Mouse (Mus musculus) common myeloid progenitor, adult 5-6 weeks (primary cell): ENCODE measurements around the gene Gm7075. TPM values are rescaled to one million over a fixed set of nuclear protein-coding genes. Genes with fewer than 3 reads are reported as not detected.

ENCODE experiments used
- ATAC-seq: replicated peaks from 2 replicates; pipeline ENCODE4 v1.8.0; 2016; ENCODE audit warnings: low read depth, mild to moderate bottlenecking, moderate TSS enrichment, inconsistent platforms; ENCODE audit not compliant: poor library complexity, severe bottlenecking
- total RNA-seq: library from RNA; stranded (forward); fragments of 200-1000, 187-1606 nt; gene quantifications from 2 replicates; pipeline ENCODE4 v1.2.3, GENCODE M21; 2017

Gm7075 gene
- not detected in 2 replicates for total RNA-seq

DNA sequence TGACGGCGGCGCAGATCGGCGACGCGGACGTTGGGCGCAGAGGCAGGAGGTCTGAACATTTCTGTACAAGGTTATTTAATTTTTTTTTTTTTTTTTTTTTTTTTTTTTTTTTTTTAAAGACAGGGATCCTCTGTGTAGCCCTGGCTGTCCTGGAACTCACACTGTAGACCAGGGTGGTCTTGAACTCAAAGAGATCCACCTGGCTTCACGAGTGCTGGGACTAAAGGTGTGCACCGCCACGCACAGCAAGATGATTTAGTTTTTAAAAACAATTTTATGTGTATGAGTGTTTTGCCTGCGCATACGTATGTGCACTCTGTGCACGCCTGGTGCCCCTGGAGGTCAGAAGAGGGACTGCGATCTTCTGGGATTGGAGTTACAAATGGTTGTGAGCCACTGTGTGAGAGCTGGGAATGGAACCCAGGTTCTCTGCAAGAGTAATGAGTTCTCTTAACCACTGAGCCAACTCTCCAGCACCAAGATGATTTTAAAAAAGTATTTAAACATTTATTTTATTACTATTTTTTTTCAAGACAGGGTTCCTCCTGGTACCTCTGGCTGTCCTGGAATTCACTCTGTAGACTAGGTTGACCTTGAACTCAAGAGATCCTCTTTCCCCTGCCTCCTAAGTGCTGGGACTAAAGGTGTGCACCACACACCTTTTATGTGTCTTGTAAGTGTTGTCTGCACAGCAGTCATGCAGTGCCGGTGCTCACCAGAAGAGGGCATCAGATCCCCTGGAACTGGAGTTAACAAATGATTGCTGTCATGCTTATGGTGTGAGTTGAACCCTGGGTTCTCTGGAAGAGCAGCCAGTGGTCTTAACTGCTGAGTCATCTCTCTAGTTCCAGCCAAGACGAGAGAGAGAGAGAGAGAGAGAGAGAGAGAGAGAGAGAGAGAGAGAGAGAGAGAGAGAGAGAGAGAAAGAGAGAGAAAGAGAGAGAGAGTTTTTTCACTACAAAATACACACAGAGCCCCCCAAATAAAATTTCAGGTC, at the start of gene Gm7075:
Gene Gm7075 (minus strand): TSS at position 51 of the 997 bp plus-strand sequence.
- peak; percentile 73 for ATAC-seq

DNA sequence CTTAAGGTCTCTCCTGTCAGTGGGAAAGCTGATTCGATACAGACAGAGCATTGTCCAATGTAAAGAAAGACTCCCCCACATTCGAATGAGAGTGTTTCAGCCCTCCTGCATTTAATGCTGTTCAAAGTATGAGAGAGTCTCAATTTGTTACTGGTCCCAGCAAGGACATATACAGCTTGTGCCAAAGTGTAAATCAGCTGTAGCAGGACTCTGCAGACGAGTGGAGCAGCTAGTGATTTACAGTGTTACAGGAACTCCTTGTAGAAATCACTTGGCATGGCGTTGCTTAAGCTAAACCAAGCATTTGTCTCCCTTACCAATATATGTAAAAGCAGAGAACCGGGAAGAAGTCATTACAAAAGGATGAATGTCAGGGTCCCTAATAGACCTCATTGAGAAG, 39.3 kb upstream of the Gm7075 start:
- ATAC-seq = no peak

DNA sequence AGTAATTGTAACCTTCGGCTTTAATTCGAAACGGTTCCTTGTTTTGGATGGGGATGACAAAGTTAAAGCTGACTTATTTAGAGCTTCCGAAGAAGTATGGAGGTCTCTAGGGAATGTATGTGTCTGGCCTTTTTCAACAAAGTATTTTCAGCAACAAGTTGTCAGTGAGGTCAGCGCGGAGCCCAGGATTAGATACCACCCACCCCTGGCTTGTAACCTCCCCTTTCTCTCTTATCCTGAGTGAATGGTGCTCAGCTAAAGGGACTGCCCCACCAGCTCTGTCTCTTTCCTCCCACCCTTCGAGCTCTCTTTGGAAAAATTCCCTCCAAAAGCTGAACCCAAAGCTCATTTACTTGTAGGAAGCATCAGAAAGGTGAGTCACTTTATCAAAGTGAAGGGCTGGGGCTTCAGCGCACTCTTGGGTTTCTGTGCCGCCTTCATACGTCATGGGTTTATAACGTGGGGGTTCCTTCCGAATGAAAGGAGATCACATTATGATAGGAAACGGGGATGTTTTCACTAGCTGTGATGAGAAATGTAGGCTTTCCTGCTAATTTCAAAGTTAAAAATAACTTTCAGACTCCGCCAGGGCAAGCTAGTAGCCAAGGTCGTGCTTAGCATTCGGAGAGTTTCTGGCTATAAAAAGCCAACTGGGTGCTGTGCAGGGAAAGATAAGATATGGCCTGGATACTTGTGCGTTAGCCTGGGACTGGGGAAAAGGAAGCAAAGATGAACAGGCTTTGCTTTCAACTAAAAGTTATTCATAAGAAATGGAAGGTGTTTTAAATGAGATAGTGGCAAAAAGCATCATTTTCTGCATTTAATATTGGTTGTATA, 35.9 kb upstream of the Gm7075 start:
- ATAC-seq = no peak

DNA sequence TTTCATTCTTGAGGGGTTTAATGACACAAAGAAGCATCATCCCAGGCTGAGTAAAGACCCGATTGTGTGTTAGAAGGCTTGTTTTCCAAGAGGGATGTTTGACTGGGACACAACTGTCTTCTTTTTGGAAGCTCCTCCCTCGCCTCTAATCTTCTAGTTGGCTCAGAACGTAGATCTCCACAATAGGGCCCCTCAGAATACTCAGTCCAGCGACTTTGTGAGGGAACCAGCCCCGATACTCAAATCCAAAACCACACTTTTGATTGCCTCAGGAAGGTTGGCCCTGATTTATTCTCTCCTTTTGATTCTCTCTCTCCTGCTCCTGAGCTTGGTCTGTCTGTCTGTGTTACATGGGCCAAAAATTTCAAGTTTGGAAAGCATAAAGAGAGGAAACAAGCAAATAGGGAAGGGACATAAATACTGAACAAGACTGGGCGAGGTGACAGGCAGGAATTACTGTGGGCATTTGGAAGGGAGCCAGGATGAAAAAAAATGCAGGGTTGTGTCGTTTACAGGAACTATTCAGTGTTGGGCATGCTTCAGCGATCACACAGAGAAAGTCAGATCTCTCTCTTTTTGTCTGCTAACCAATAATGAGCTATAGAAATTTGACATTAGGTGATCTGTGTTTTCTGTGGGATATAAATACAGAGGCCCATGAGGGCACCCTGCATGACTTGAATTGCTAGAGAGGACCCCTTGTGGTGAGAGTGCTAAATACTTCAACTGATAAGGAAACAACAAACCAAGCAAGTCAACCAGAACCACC, 33.7 kb upstream of the Gm7075 start:
- peak; percentile 68; the same call in 1 of the 2 replicates for ATAC-seq

DNA sequence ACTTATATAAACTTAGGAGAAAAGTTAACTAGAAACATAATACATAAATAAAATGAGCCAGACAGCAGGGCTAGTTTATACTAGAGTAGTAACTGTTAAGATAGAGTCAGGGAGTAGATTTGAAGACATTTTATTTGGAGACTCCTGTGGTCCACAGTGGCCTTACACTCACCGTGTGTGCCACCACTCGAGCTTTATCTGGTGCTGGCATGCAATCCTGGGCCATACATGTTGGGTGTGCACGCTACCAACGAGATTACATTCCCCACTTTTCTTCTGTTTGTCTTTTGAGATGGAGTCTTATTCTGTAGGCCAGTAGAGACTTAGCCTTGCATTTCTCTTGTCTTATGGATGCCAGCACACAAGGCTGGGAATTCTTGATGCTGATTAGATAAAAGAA, 32.3 kb upstream of the Gm7075 start:
- no peak for ATAC-seq

DNA sequence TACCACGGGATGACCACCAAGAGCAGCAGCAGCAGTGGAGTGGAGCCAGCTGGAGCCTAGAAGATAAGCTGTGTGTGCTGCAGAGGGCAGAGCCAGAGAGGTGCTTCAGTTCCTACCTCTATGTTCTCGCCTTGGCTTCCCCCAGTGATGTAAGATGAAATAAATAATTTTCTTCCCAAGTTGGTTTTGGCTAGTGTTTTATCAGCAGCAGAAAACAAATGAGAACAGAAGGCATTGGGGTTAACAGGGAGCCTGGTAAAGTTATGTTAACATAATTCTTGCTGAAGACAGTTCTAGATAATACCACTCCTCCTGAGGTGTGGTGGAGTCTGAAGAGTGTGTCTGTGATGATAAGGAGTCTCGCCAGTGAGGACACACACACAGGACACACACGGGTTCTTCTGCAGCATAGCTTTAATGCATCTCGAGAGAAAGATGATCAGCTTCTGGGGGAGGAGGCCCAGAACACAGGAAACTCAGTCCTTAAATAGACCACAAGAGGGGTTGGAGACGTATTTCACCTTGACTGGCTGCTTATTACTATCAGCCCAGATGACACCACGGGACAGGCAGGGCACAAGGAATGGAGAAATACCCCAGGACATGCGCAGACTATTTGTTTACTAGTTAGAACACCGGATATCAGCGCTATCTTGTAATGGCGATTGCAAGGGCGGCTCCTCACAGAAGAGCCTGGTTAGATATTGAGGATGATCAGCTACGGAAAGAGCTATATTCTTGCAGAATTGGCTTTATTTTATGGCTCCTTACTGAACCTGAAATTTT, 23.2 kb upstream of the Gm7075 start:
- peak; percentile 36; the same call in 1 of the 2 replicates for ATAC-seq

DNA sequence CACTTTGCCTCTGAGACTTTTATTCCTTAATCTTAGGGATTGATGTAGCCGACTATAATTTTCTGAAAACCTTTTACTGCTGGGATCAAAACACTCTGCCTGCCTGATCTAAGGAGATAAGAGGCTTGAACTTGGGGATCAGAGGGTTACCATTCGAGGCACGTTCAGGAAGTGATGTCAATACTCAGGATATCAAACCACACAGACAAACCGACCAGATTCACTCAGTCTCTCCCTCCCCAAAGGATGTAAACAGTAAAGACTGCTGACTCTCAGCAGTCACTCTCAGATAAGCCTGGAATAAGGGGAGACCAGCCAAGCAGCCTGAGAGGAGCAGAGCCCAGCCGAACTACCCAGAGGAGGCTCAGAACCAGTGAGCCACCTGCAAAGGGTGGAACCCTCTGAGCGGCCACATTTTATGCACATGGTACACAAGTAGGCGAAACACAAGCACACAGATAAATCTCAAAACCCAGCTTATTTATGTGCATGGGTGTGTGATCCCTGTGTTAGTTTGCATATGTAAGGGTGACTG, 18.2 kb upstream of the Gm7075 start:
- ATAC-seq = 0 out of 2 replicates have a peak, but pooled peaks have one; percentile 25

DNA sequence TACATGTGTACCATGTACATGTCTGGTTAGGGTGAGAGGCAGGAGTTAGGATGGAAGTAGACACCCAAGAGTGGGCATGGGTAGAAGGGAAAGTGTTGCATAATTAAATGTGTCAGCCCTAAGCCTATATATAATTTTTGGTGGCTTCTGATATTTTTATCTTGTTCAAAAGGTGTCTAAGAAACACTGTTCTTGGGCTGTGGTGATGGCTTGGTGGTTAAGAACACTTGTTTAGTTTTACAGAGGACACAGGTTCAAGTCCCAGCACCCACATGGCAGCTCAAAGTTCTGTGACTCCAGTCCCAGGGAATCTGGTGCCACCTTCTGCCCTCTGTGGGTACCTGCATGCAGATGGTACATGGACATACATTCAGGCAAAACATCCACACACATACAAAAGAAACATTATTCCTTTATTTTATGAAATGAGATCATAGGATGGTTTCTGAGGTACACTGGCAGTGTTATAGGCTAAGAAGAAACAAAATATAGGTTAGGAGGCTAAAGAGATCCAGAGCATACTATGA, 17.2 kb upstream of the Gm7075 start:
- no peak for ATAC-seq

DNA sequence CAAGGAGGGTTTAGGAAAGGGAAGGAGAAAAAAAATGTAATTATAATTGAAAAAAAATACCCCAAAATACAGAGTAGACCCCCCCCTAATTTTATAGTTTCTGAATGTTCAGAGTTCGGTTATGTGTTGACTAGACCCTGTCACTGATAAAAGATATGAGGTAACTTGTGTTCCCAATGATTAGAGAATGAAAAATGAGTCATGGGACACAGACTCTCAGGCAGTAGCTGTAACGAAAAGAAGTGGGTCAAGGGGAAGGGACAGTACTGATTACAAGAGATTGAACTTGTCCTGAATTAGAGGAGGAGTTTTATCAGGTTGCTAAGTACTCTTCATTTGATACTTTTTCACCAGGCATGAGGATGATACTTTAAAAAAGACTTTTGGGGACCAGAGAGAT, 11.3 kb upstream of the Gm7075 start:
- ATAC-seq = no peak

DNA sequence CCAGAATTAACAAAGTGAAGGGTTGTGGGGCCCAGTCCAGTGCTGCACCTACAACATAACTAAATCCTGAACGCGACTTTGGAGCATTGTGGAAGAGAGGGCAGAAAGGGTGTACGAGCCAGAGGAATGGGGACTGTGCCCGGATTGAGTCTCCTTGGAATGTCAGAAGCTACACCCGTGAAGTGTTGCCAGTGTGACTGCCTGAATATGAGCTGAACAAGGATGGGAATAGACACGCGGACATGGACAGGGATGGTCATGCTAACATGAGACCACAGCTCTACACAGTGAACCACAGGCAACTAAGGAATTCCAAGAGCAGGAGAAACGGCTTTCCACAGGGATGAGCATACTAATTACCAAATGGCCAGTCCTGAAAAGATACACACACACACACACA, 10.5 kb upstream of the Gm7075 start:
- ATAC-seq = no peak

DNA sequence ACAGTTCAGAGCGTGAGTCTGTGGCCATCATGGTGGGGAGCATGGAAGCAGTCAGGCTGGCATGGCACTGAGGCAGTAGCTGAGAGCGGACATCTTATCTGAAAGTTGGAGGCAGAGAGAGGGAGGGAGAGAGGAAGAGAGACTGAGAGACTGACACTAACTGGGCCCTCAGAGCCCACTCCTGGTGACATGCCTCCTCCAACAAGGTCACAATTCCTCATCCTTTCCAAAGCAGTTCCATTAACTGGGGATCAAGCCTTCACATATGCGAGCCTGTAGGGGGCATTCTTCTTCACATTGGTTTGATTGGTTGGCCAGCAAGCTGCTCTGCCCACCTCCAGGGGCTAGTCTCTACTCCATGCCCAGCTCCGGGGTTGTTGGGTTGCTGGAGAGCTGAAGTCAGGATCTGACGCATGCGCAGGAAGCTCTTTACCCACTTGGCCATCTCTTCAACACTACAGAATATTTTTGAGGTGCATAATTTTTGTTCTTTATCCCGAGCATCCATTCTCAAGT, 9.7 kb upstream of the Gm7075 start:
- no peak for ATAC-seq

DNA sequence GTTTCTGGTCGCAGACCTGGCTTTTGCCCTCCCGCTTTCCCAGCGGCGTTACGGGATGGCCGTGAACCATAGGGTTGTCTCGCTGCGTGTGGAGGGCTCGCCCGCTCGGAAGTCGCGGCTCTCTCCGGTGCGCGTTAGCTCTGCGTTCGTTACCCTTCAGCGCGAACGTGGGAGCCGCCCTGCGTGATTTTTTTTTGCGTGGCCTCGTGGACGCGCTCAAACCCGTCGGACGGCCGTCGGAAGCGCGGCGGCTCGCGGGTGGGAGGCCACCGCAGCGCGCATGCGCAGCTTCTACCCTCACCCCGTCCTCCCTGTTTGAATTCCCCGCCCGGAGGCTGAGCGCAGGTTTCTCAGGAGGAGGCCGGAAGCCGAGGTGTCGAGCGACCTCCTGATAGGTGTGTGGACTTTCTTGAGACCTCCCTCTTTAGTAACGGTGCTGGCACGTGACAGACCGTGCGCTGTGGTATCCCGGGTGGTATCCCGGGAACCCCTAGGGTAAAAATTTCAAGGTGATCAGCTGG, 8.3 kb upstream of the Gm7075 start, which contains the start of gene Ctnna3:
Gene Ctnna3 (plus strand): TSS at position 314 of the 521 bp plus-strand sequence.
- peak; percentile 78 for ATAC-seq

DNA sequence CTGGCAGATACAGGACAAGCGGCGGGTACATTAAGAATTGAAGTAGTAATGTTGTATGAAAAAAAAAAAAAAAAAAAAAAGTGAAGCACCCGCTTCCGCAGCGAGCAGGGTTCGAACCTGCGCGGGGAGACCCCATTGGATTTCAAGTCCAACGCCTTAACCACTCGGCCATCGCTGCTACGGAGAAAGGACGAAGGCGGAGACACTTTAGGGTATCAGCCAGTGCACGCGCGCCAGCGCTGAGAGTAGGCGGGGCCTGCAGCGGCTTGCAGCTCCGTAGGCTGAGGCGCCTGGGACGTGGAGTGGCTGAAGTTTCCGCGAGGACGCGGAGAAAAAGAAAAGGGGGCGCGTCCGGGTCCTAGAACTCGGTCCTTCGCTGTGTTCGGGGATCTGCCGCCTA, 7.8 kb upstream of the Gm7075 start:
- ATAC-seq = peak; percentile 83

DNA sequence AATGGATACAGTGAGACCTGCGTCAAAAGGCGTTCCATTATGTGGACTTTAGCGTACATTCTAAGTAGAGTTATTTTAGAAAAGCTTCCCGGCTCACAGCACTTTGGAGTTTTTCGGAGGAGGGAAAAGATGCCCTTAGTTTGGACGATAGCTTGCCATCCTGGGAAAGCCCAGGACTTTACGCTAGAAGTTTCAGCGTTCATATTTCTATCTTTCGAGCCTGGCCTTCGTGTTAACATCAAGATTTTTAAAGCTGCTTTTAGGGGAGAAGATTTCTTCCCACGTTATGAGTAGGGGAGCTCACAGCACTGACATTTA, 7.4 kb upstream of the Gm7075 start:
- no peak for ATAC-seq

DNA sequence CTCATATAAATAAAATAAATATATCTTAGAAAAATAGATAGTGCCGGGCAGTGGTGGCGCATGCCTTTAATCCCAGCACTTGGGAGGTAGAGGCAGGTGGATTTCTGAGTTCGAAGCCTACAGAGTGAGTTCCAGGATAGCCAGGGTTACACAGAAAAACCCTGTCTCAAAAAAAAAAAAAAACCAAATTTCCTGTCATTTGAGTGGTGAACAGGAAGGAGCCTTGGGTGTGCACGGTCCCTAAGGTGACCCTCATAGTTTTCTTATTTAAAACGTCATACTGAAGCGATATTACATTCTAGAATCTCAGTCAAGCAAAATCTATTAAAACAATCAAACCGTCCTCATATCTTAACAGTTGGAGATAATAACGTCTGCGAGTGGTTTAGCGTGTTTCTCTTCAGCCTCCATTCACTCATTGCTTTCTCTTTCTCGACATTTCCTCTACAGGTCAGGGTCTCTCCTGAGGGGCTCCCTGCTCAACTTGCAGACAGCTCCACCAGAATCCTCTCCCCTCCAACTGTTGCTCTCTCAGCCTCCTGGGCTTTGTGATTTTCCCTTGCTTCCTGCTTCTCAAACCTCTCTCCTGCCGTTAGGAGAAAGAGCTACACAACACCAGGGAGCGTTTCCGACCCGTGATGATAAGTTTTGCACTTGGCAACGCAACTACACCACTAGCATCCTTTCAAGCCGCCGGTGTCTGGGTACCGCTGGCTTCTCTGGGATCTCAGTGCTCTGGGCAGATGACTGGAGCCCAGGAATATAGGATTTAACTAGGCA, 6.8 kb upstream of the Gm7075 start:
- ATAC-seq = peak; percentile 31

DNA sequence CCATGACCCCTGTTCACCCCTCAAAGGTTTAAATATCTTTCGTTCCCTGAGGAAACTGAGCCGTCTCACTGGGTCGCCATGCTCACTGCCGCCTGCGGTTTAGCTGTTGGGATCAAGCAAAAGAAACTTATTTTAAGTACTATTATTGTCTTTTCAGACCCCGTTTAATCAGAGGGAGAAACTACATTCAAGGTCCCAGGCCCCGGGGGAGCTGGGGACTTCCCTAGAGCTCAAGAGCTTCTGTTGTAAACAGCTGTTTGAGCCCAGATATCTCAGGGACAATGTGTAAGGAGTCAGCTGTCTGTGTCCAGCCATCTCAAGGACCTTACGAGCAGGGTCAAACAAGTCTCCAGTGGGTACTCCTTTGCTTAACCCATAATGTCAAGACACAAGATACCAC, 5.6 kb upstream of the Gm7075 start:
- ATAC-seq = no peak

DNA sequence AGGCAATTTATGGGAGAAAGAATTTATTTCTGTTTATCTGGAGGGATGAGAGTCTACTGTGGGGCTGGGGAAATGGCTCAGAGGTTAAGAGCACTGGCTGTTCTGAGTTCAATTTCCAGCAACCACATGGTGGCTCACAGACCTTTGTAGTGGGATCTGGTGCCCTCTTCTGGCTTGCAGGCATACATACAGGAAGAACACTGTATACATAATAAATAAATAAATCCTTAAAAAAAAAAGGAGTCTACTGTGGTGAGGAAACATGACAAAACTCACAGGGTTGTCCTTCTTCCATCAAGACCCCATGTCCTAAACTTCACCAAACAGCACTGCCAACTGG, 2.9 kb upstream of the Gm7075 start:
- no peak for ATAC-seq
